In genomic region chr7:28789235-28789634, GRCm38 (mm10) we compare ENCODE assay signal across 13 mouse cellular contexts. TPM values are rescaled to one million over a fixed set of nuclear protein-coding genes. Genes with fewer than 3 reads are reported as not detected.
DNase-seq lines count a peak whose midpoint lies in the region; ATAC-seq and TF ChIP-seq lines count a peak whose summit lies in the region.
"Had no signal": no experiment of that assay in that cellular context is flagged by ENCODE, and none has a peak within 500 bp of the region (broad histone marks: within the 10 kb centered on the region; RNA-seq: fewer than 3 reads in every experiment).

No protein-coding gene starts in this region.

- no peaks in the 10 kb centered on the region for H3K27me3 ChIP-seq in kidney, embryonic 16.5 days (ENCODE audit: insufficient read depth, low read length)
- no peaks in the 10 kb centered on the region for H3K27me3 ChIP-seq in ES-Bruce4 (ENCODE audit: control insufficient read depth, insufficient read depth, low read length, poor library complexity, severe bottlenecking)
- no peaks in the 10 kb centered on the region for H3K27me3 ChIP-seq in embryonic facial prominence, embryonic 14.5 days (replicated peaks; ENCODE audit: control insufficient read depth, insufficient read depth, low read length)
- no peaks in the 10 kb centered on the region for H3K27me3 ChIP-seq in limb, embryonic 14.5 days (ENCODE audit: control insufficient read depth, insufficient read depth, low read length)
- H3K27me3 ChIP-seq in midbrain, embryonic 15.5 days (replicated peaks) = no peaks in the 10 kb centered on the region
- H3K27me3 ChIP-seq: forebrain, embryonic 12.5 days had no signal

- H3K36me3 ChIP-seq in kidney, embryonic 16.5 days (ENCODE audit: insufficient read depth, low read length) = peaks cover 5% of the 10 kb centered on the region; the same call in 1 of the 2 replicates
- H3K36me3 ChIP-seq in ES-Bruce4 (ENCODE audit: control insufficient read depth, insufficient read depth, low read length, poor library complexity, severe bottlenecking) = no peaks in the 10 kb centered on the region
- peaks cover 20% of the 10 kb centered on the region; the same call in 1 of the 2 replicates for H3K36me3 ChIP-seq in embryonic facial prominence, embryonic 14.5 days (ENCODE audit: control insufficient read depth, insufficient read depth, low read length)
- H3K36me3 ChIP-seq in limb, embryonic 14.5 days (ENCODE audit: control insufficient read depth, insufficient read depth, low read length) = peaks cover 29% of the 10 kb centered on the region
- no peaks in the 10 kb centered on the region; the same call in 1 of the 2 replicates for H3K36me3 ChIP-seq in midbrain, embryonic 15.5 days (replicated peaks)

- DNase-seq in kidney, postnatal 25 days = no peak
- no peak for DNase-seq in embryonic facial prominence, embryonic 14.5 days (ENCODE audit: low spot score)
- no peak for DNase-seq in limb, embryonic 14.5 days (ENCODE audit: low spot score)
- no peak for DNase-seq in T-cell, adult 2 months (ENCODE audit: low spot score)
- no peak for DNase-seq in right cerebral cortex, postnatal 14 days
- DNase-seq: kidney, postnatal 4 days; left cerebral cortex, postnatal 4 days had no signal

- TF ChIP-seq POLR2A in ES-Bruce4 (IDR thresholded peaks at IDR 0.05; ENCODE audit: insufficient read depth, low read length) = no peak
- TF ChIP-seq POLR2A in limb, embryonic 14.5 days (IDR thresholded peaks at IDR 0.05; ENCODE audit: borderline replicate concordance, extremely low read depth, insufficient read depth, insufficient read length) = no peak

- ATAC-seq in kidney, embryonic 16.5 days (ENCODE audit: low FRiP score, low TSS enrichment) = no peak
- ATAC-seq in embryonic facial prominence, embryonic 14.5 days (ENCODE audit: low read depth) = no peak
- ATAC-seq in limb, embryonic 14.5 days (ENCODE audit: low FRiP score, low read depth) = no peak
- no peak for ATAC-seq in midbrain, embryonic 15.5 days (replicated peaks)

- H3K9me3 ChIP-seq in kidney, embryonic 16.5 days (ENCODE audit: low read length) = no peaks in the 10 kb centered on the region
- H3K9me3 ChIP-seq in ES-Bruce4 (replicated peaks; ENCODE audit: control insufficient read depth, insufficient read depth, low read length, poor library complexity, severe bottlenecking) = no peaks in the 10 kb centered on the region
- no peaks in the 10 kb centered on the region for H3K9me3 ChIP-seq in embryonic facial prominence, embryonic 14.5 days (ENCODE audit: control insufficient read depth, low read length)
- no peaks in the 10 kb centered on the region for H3K9me3 ChIP-seq in limb, embryonic 14.5 days (ENCODE audit: control insufficient read depth, low read length)
- H3K9me3 ChIP-seq in midbrain, embryonic 15.5 days = no peaks in the 10 kb centered on the region
- H3K9me3 ChIP-seq: forebrain, embryonic 12.5 days; midbrain, embryonic 10.5 days had no signal

- peaks cover 8% of the 10 kb centered on the region for H3K4me1 ChIP-seq in kidney, embryonic 16.5 days (ENCODE audit: insufficient read depth, low read length)
- H3K4me1 ChIP-seq in ES-Bruce4 (ENCODE audit: control insufficient read depth, insufficient read depth, low read length) = peaks cover 9% of the 10 kb centered on the region
- peaks cover 18% of the 10 kb centered on the region for H3K4me1 ChIP-seq in embryonic facial prominence, embryonic 14.5 days (ENCODE audit: control insufficient read depth, insufficient read depth, low read length)
- peaks cover 8% of the 10 kb centered on the region for H3K4me1 ChIP-seq in limb, embryonic 14.5 days (ENCODE audit: control insufficient read depth, insufficient read depth, low read length)
- no peaks in the 10 kb centered on the region for H3K4me1 ChIP-seq in midbrain, embryonic 15.5 days
- H3K4me1 ChIP-seq: forebrain, embryonic 12.5 days had no signal

- no peak overlapping the region for H3K4me2 ChIP-seq in kidney, embryonic 16.5 days (replicated peaks; ENCODE audit: low read depth, low read length)
- H3K4me2 ChIP-seq in embryonic facial prominence, embryonic 14.5 days (ENCODE audit: low read depth, low read length) = no peak overlapping the region
- H3K4me2 ChIP-seq in limb, embryonic 14.5 days (replicated peaks; ENCODE audit: low read depth, low read length, severe bottlenecking) = no peak overlapping the region
- no peak overlapping the region for H3K4me2 ChIP-seq in midbrain, embryonic 15.5 days
- H3K4me2 ChIP-seq: forebrain, embryonic 12.5 days had no signal

- WGBS in kidney, embryonic 16.5 days = 49% methylated on average over 3 of the region's 3 CpGs
- WGBS in embryonic facial prominence, embryonic 14.5 days = 38% methylated on average over 3 of the region's 3 CpGs
- 52% methylated on average over 3 of the region's 3 CpGs for WGBS in limb, embryonic 14.5 days
- 85% methylated on average over 3 of the region's 3 CpGs for whole genome bisulfite sequencing in midbrain, embryonic 15.5 days

- TF ChIP-seq CTCF in ES-Bruce4 (IDR thresholded peaks at IDR 0.05; ENCODE audit: low read depth, low read length) = no peak

- H3K9ac ChIP-seq in kidney, embryonic 16.5 days (replicated peaks; ENCODE audit: low read length) = no peak overlapping the region
- H3K9ac ChIP-seq in ES-Bruce4 (ENCODE audit: low read depth, poor library complexity, severe bottlenecking) = peak overlapping the region; percentile 23
- no peak overlapping the region for H3K9ac ChIP-seq in embryonic facial prominence, embryonic 14.5 days (ENCODE audit: low read depth, low read length)
- H3K9ac ChIP-seq in limb, embryonic 14.5 days (ENCODE audit: low read depth, low read length, severe bottlenecking) = no peak overlapping the region
- no peak overlapping the region for H3K9ac ChIP-seq in midbrain, embryonic 15.5 days
- H3K9ac ChIP-seq: forebrain, embryonic 12.5 days had no signal

- TF ChIP-seq EP300 in ES-Bruce4 (IDR thresholded peaks at IDR 0.05; ENCODE audit: insufficient read depth, low read depth, low read length) = no peak

- peak overlapping the region; percentile 31; the same call in 1 of the 2 replicates for H3K27ac ChIP-seq in kidney, embryonic 16.5 days (ENCODE audit: low read length)
- H3K27ac ChIP-seq in ES-Bruce4 (ENCODE audit: insufficient read depth, low read length) = peak overlapping the region; percentile 30; the same call in 1 of the 2 replicates
- peak overlapping the region; percentile 39; the same call in 1 of the 2 replicates for H3K27ac ChIP-seq in embryonic facial prominence, embryonic 14.5 days (replicated peaks; ENCODE audit: low read depth, low read length)
- H3K27ac ChIP-seq in limb, embryonic 14.5 days (replicated peaks; ENCODE audit: low read depth, low read length) = peak overlapping the region; percentile 71; the same call in 1 of the 2 replicates
- H3K27ac ChIP-seq in midbrain, embryonic 15.5 days = no peak overlapping the region
- H3K27ac ChIP-seq: forebrain, embryonic 12.5 days; heart, adult 2 months; midbrain, embryonic 10.5 days had no signal

- no peak overlapping the region for H3K4me3 ChIP-seq in kidney, embryonic 16.5 days (ENCODE audit: low read length)
- H3K4me3 ChIP-seq in ES-Bruce4 (ENCODE audit: low read depth, low read length) = peak overlapping the region; percentile 66
- H3K4me3 ChIP-seq in embryonic facial prominence, embryonic 14.5 days (ENCODE audit: low read depth, low read length) = no peak overlapping the region
- H3K4me3 ChIP-seq in limb, embryonic 14.5 days (replicated peaks; ENCODE audit: low read length) = no peak overlapping the region
- H3K4me3 ChIP-seq in midbrain, embryonic 15.5 days = no peak overlapping the region
- H3K4me3 ChIP-seq: forebrain, embryonic 12.5 days; heart, adult 2 months; midbrain, embryonic 10.5 days had no signal

RNA-seq across cellular contexts. Expression of gene Rinl, which starts 0.5 kb away (rescaled TPM):
- polyA plus RNA-seq in kidney, embryonic 16.5 days (2015; fragmentation: Nextera tagmentation; extraction: Ambion mirVana) = 7.0 and 7.7 TPM in 2 replicates
- 24.6 and 28.0 TPM in 2 replicates for polyA plus RNA-seq in ES-Bruce4 (2011; ENCODE audit: insufficient read depth, insufficient read length, low read depth, missing spikeins)
- 2.7 and 3.0 TPM in 2 replicates for polyA plus RNA-seq in embryonic facial prominence, embryonic 14.5 days (2014; fragmentation: Nextera tagmentation; extraction: Ambion mirVana)
- polyA plus RNA-seq in limb, embryonic 14.5 days (2012; rRNA removed) = 2.3 and 2.5 TPM in 2 replicates
- polyA plus RNA-seq in limb, embryonic 14.5 days (2014; fragmentation: Nextera tagmentation; extraction: Ambion mirVana) = 2.6 and 2.8 TPM in 2 replicates
- 2.4 and 3.3 TPM in 2 replicates for polyA plus RNA-seq in midbrain, embryonic 15.5 days (2015; fragmentation: Nextera tagmentation; extraction: Ambion mirVana)

RNA-seq across cellular contexts. Expression of gene Hnrnpl, which starts 19.1 kb away (rescaled TPM):
- polyA plus RNA-seq in kidney, embryonic 16.5 days (2015; fragmentation: Nextera tagmentation; extraction: Ambion mirVana) = 204 and 224 TPM in 2 replicates
- polyA plus RNA-seq in ES-Bruce4 (2011; ENCODE audit: insufficient read depth, insufficient read length, low read depth, missing spikeins) = 633 and 662 TPM in 2 replicates
- 180 and 182 TPM in 2 replicates for polyA plus RNA-seq in embryonic facial prominence, embryonic 14.5 days (2014; fragmentation: Nextera tagmentation; extraction: Ambion mirVana)
- polyA plus RNA-seq in limb, embryonic 14.5 days (2012; rRNA removed) = 525 and 571 TPM in 2 replicates
- polyA plus RNA-seq in limb, embryonic 14.5 days (2014; fragmentation: Nextera tagmentation; extraction: Ambion mirVana) = 208 and 225 TPM in 2 replicates
- 175 and 176 TPM in 2 replicates for polyA plus RNA-seq in midbrain, embryonic 15.5 days (2015; fragmentation: Nextera tagmentation; extraction: Ambion mirVana)

RNA-seq across cellular contexts. Expression of gene Nfkbib, which starts 21.9 kb away (rescaled TPM):
- 48.5 and 53.2 TPM in 2 replicates for polyA plus RNA-seq in kidney, embryonic 16.5 days (2015; fragmentation: Nextera tagmentation; extraction: Ambion mirVana)
- 23.8 and 27.9 TPM in 2 replicates for polyA plus RNA-seq in ES-Bruce4 (2011; ENCODE audit: insufficient read depth, insufficient read length, low read depth, missing spikeins)
- 40.9 and 41.5 TPM in 2 replicates for polyA plus RNA-seq in embryonic facial prominence, embryonic 14.5 days (2014; fragmentation: Nextera tagmentation; extraction: Ambion mirVana)
- polyA plus RNA-seq in limb, embryonic 14.5 days (2012; rRNA removed) = 27.4 and 31.0 TPM in 2 replicates
- polyA plus RNA-seq in limb, embryonic 14.5 days (2014; fragmentation: Nextera tagmentation; extraction: Ambion mirVana) = 37.4 and 41.9 TPM in 2 replicates
- 65.8 and 66.5 TPM in 2 replicates for polyA plus RNA-seq in midbrain, embryonic 15.5 days (2015; fragmentation: Nextera tagmentation; extraction: Ambion mirVana)

RNA-seq across cellular contexts. Expression of gene Sirt2, which starts 22.7 kb away (rescaled TPM):
- polyA plus RNA-seq in kidney, embryonic 16.5 days (2015; fragmentation: Nextera tagmentation; extraction: Ambion mirVana) = 67.3 and 75.0 TPM in 2 replicates
- polyA plus RNA-seq in ES-Bruce4 (2011; ENCODE audit: insufficient read depth, insufficient read length, low read depth, missing spikeins) = 28.1 and 30.5 TPM in 2 replicates
- 76.8 and 79.3 TPM in 2 replicates for polyA plus RNA-seq in embryonic facial prominence, embryonic 14.5 days (2014; fragmentation: Nextera tagmentation; extraction: Ambion mirVana)
- 107 and 113 TPM in 2 replicates for polyA plus RNA-seq in limb, embryonic 14.5 days (2012; rRNA removed)
- polyA plus RNA-seq in limb, embryonic 14.5 days (2014; fragmentation: Nextera tagmentation; extraction: Ambion mirVana) = 73.7 and 89.3 TPM in 2 replicates
- polyA plus RNA-seq in midbrain, embryonic 15.5 days (2015; fragmentation: Nextera tagmentation; extraction: Ambion mirVana) = 125 and 129 TPM in 2 replicates

RNA-seq across cellular contexts. Expression of gene Ccer2, which starts 33.3 kb away (rescaled TPM):
- not detected in 2 replicates for polyA plus RNA-seq in kidney, embryonic 16.5 days (2015; fragmentation: Nextera tagmentation; extraction: Ambion mirVana)
- not detected in 2 replicates for polyA plus RNA-seq in ES-Bruce4 (2011; ENCODE audit: insufficient read depth, insufficient read length, low read depth, missing spikeins)
- polyA plus RNA-seq in embryonic facial prominence, embryonic 14.5 days (2014; fragmentation: Nextera tagmentation; extraction: Ambion mirVana) = 3.8 and 12.7 TPM in 2 replicates
- polyA plus RNA-seq in limb, embryonic 14.5 days (2012; rRNA removed) = 0.06 and 0.24 TPM in 2 replicates
- 0.54 TPM in 1 of 2 replicates, not detected in the other for polyA plus RNA-seq in limb, embryonic 14.5 days (2014; fragmentation: Nextera tagmentation; extraction: Ambion mirVana)
- 0.36 and 0.50 TPM in 2 replicates for polyA plus RNA-seq in midbrain, embryonic 15.5 days (2015; fragmentation: Nextera tagmentation; extraction: Ambion mirVana)
- polyA plus RNA-seq: forebrain, embryonic 12.5 days; heart, adult 2 months; midbrain, embryonic 10.5 days had no signal
